Mouse (Mus musculus) ovary, postnatal 36 days (tissue): ENCODE results near the gene Rad50.

Experiments
- DNase-seq: peaks from one replicate; pipeline ENCODE4 v3.0.0; 2022; ENCODE audit warnings: low spot score, mixed read lengths

Rad50 gene

DNA sequence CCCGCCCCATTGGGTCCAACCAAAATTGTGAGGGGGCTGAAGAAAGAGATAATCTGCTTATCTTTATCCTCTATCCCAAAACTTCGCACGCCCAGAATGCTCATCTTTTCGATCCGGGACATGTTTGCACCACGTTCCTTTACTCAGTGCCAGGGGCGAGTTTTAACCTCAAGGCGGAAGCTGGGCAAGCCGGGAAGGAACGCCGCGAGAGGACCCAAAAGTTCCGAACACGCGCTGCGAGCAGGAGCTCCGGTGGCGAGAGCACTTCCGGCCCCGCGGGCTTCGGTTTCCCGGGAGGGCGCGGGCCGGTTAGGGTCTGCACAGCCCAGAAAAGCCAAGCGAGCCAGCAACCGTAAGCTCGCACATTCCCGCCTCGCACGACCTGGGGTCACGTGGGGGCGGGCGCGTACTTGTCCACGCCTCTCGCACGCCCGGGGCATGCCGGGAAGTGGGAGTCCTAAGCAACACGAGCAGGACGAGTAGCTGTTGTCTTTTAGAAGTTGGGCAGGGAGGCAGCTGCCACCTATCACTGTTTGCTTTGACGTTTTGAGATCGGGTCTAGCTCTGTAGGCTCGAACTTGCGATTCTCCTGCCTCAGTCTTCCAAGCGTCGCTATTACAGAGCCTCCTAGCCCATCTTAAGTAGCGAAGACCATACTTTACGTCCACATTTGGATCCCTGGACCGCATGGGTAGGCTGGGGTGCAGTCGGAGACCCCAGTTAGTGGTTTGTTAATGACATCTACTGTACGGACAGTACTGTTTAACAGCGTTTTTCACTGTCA, at the start of gene Rad50:
Gene Rad50, minus strand, starts transcription at position 386 of the 784 bp plus-strand sequence.
- peak; percentile 92 for DNase-seq

DNA sequence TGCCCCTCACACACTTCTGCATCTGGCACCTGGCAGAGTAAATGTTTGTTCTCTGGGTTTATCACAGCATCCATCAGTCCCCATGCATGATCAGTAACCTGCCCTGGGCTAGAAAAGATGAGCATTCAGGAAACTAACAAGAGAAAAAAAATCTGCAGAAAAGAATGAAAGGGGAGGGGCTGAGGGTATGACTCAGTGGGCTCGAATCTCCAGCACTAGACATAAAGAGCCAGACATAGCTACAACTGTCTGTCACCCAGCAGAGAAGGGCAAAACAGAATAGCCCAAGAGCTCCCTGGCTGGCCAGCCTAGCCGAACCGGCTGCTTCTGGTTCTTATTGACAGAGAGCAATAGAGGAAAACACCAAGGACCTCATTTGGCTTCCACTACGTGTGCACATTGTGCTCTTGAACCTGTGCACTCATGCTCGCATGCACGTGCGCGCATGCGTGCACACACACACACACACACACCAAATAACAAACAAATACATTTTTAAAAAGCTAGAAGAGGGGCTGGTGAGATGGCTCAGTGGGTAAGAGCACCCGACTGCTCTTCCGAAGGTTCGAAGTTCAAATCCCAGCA, 48.0 kb upstream of the Rad50 start:
- DNase-seq = no peak

DNA sequence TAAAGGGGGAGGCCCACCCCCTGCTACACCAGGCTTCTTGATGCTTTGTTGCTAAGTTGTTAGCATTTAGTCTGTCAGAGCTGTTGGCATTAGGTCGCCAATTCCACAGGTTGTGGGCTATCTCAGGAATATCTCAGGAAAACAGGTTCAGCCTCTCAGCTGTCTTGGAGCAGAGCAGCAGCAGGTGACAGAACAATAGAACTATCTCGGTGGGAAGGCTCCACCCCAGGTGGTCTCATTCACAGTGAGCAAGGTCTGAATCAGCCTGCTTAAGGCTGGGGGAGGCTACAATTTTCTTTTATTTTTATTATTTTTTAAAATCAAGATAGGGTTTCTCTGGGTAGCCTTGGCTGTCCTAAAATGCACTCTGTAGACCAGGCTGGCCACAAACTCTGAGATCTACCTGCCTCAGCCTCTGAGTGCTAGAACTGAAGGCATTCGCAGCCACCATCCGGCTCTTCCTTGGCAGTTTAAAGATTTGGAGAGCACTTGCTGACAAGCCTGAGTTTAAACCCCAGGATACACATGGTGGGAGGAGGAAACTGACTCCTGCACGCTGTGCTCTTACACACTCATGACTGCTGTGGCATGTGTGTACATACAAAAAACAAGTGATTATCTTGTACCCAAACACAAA, 42.7 kb upstream of the Rad50 start:
- no peak for DNase-seq

GRCm38 (mm10) chr11:53749306-53749705, 42.2 kb upstream of the Rad50 start:
- DNase-seq = no peak

GRCm38 (mm10) chr11:53748614-53749013, 41.5 kb upstream of the Rad50 start:
- no peak for DNase-seq

- DNase-seq = no peak
These were observed 40.9 kb upstream of the Rad50 start for GRCm38 (mm10) chr11:53747985-53748384.

DNA sequence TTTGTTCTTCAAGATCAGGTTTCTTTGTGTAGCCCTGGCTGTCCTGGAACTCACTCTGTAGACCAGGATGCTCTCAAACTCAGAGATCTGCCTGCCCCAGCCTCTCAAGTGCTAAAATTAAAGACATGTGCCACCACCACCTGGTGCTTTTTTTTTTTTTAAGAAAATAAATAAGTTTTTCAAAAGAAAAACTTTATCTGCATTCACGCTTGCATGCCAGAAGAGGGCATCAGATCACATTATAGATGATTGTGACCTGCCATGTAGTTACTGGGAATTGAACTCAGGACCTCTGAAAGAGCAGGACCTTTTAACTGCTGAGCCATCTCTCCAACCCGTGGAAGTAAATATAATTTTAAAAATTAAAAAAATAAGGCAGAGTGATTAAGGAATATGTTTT, 38.1 kb upstream of the Rad50 start:
- no peak for DNase-seq

DNA sequence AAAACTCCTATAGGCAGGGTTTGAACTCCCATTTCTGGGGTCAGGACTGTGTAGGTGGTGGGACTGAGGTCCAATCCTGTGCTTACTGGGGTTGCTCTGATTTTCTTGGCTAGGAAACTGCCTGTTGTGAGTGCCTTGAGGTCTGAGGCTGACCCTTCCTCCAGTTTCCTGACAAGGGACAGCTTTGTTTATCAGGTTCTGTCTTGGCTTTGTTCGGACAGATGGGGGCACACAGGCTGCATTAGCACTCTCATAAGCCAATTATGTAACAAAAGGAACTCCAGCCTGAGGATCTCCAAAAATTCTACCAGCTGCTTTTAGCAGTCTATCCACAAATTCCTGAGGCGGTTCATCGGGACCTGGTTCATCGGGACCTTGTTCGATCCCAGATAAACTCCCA, 35.2 kb upstream of the Rad50 start:
- DNase-seq = no peak

GRCm38 (mm10) chr11:53737573-53737946, 30.4 kb upstream of the Rad50 start:
- peak; percentile 45 for DNase-seq

- peak; percentile 72 for DNase-seq
These were observed 29.9 kb upstream of the Rad50 start for GRCm38 (mm10) chr11:53736771-53737572.

- peak; percentile 57 for DNase-seq
These were observed 28.6 kb upstream of the Rad50 start for GRCm38 (mm10) chr11:53735682-53736245.

DNA sequence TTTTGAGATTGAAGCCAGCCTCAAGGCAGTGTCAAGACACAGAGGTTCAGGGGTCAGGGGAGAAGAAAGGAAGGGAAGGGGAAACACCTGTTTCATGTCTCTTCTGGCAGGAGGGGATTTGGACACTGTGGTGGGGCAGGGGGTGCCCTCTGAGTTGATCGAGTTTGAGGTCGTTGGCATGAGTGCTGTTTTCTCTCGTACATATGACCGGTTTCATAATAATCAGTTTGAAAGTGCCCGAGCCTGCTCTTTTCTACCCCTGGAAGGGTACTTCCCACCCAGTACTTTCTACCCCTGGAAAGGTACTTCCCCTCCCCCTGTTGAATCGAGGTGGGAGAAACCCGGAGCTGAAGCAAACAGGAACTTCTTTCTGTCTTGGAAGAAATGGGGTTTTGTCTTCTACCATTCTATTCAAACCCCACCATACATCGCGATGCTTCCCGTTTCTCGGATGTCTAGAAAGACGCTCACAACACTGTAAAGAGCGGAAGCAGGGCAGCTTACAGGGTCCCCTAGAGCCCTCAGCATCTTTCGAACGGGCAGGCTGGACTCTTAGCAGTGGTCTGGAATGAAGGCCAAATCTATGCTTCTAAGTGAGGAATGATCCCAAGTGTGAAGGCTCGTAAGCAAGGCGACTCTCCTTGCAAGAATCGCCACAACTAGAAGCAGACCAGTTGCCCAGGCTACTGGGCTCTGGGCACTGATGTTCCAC, 28.0 kb upstream of the Rad50 start:
- no peak for DNase-seq

DNA sequence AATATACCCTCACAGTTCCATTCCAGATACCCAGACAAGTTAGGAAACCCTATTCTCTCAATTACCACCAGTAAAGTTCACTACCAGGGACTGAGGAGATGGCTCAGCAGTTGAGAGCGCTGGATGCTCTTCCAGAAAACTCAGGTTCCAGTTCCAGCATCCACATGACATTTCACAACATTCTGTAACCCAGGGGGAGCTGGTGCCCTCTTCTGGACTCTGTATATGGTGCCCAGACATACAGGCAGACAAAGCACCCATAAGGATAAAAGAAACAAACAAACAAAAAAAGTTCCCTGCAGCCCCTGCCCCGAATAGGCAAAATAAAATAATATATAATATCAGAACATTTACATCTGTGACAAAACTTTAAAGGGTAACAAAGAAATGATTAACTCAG, 27.3 kb upstream of the Rad50 start:
- DNase-seq = no peak

DNA sequence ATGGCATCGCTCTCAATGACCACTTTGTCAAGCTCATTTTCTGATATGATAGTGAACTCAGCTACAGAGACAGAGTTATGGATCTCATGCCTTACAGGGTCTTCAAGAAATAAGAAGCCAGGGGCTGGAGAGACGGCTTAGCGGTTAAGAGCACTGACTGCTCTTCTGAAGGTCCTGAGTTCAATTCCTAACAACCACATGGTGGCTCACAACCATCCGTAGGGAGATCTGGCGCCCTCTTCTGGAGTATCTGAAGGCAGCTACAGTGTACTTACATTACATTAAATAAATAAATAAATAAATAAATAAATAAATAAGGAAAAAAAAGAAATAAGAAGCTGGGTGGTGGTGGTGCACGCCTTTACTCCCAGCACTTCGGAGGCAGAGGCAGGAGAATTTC, 26.7 kb upstream of the Rad50 start:
- no peak for DNase-seq

- no peak for DNase-seq
These were observed 25.1 kb upstream of the Rad50 start for GRCm38 (mm10) chr11:53732244-53732643.

- no peak for DNase-seq
These were observed 24.3 kb upstream of the Rad50 start for GRCm38 (mm10) chr11:53731457-53731856.

GRCm38 (mm10) chr11:53720715-53721114, 13.6 kb upstream of the Rad50 start, which contains the start of gene Il5:
Il5 (plus strand) TSS chr11:53720794.
- DNase-seq = no peak

- DNase-seq = no peak
These were observed 12.6 kb upstream of the Rad50 start for GRCm38 (mm10) chr11:53719701-53720100.

GRCm38 (mm10) chr11:53707718-53708009, 545 bp upstream of the Rad50 start:
- no peak for DNase-seq

DNA sequence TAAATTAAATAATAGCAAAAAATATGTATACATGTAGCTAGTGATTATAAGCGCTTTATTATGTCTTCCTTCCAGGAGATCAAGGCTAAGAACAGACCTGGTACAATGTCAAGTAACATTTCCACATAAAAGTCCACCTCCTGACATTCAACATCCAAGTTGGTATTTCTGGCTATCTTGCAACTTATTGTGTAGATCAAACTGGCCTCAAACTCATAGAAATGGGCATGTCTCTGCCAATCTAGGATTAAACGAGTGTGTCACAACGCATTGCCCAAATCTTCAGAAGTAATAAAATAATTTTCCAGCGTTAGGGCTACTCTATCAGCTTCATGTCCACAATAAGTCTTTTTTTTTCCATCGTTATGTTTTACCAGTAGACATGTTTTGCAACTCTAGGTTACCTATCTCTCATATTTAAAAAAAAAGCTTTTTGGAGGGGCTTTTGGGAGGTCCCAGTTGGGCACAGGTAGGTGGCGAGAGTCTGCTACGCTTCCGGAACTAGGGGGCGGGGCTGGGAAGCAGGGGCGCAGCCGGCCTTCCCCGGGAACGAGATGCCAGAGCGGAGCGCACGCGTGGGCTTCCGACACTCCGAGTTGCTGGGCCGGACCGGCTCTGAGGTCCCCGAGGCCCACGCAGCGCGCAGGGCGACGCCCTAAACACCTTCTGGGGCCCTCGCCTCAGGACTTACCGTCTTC, 734 bp downstream of the Rad50 start:
- DNase-seq = peak; percentile 58

DNA sequence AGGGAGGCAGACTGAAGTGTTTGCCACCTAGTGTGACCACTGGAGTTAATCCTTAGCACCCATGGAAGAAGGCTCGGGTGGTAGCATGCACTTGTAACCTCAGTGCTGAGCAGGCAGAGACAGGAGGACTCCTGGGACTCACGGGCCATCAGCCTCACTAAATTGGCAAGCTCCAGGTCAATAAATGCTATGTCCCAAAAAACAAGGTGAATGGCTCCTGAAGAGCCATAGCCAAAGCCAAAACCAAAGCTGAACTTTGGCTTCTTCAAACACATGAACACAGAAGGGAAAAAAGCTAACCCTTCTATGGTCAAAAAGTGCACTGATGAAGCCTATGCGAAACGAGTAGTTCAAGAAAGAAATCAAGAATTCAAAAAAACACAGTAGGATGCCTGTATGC, 7.8 kb downstream of the Rad50 start:
- no peak for DNase-seq
